Mouse (Mus musculus): ENCODE data around the gene Rhoh.

Rhoh gene

GRCm38 (mm10) chr5:65895121-65895692 lies 34.2 kb downstream of the Rhoh start:
- no peak for DNase-seq (ENCODE audit: low read depth, low spot score)

GRCm38 (mm10) chr5:65895764-65896163 lies 34.8 kb downstream of the Rhoh start:
- no peak for DNase-seq (ENCODE audit: low read depth, low spot score)

- no peak for DNase-seq (ENCODE audit: low read depth, low spot score)
These were observed 36.7 kb downstream of the Rhoh start for GRCm38 (mm10) chr5:65897731-65898130.

GRCm38 (mm10) chr5:65898683-65899082 lies 37.7 kb downstream of the Rhoh start:
- no peak for DNase-seq (ENCODE audit: low read depth, low spot score)

GRCm38 (mm10) chr5:65900113-65900512 lies 39.1 kb downstream of the Rhoh start:
- no peak for DNase-seq (ENCODE audit: low read depth, low spot score)

- DNase-seq (ENCODE audit: low read depth, low spot score) = no peak
These were observed 39.9 kb downstream of the Rhoh start for GRCm38 (mm10) chr5:65900862-65901265.

- no peak for DNase-seq (ENCODE audit: low read depth, low spot score)
These were observed 40.9 kb downstream of the Rhoh start for GRCm38 (mm10) chr5:65901868-65902418.

- no peak for DNase-seq (ENCODE audit: low read depth, low spot score)
These were observed 41.8 kb downstream of the Rhoh start for GRCm38 (mm10) chr5:65902811-65903210.

- no peak for DNase-seq (ENCODE audit: low read depth, low spot score)
These were observed 43.5 kb downstream of the Rhoh start for GRCm38 (mm10) chr5:65904476-65904875.

- DNase-seq (ENCODE audit: low read depth, low spot score) = no peak
These were observed 47.7 kb downstream of the Rhoh start for GRCm38 (mm10) chr5:65908751-65909150.

GRCm38 (mm10) chr5:65909321-65909720 lies 48.3 kb downstream of the Rhoh start:
- no peak for DNase-seq (ENCODE audit: low read depth, low spot score)

GRCm38 (mm10) chr5:65910398-65910797 lies 49.4 kb downstream of the Rhoh start:
- DNase-seq (ENCODE audit: low read depth, low spot score) = no peak

- no peak for DNase-seq (ENCODE audit: low read depth, low spot score)
These were observed 50.7 kb downstream of the Rhoh start for GRCm38 (mm10) chr5:65911676-65912075.

GRCm38 (mm10) chr5:65912201-65912600 lies 51.2 kb downstream of the Rhoh start:
- no peak for DNase-seq (ENCODE audit: low read depth, low spot score)

GRCm38 (mm10) chr5:65913126-65913525 lies 52.1 kb downstream of the Rhoh start:
- no peak for DNase-seq (ENCODE audit: low read depth, low spot score)

- DNase-seq (ENCODE audit: low read depth, low spot score) = no peak
These were observed 53.3 kb downstream of the Rhoh start for GRCm38 (mm10) chr5:65914342-65914741.

GRCm38 (mm10) chr5:65916930-65917329 lies 55.9 kb downstream of the Rhoh start:
- DNase-seq (ENCODE audit: low read depth, low spot score) = no peak

- DNase-seq (ENCODE audit: low read depth, low spot score) = no peak
These were observed 57.6 kb downstream of the Rhoh start for GRCm38 (mm10) chr5:65918601-65919000.

- no peak for DNase-seq (ENCODE audit: low read depth, low spot score)
These were observed 58.3 kb downstream of the Rhoh start for GRCm38 (mm10) chr5:65919326-65919725.

- DNase-seq (ENCODE audit: low read depth, low spot score) = no peak
These were observed 58.9 kb downstream of the Rhoh start for GRCm38 (mm10) chr5:65919904-65920303.

- no peak for DNase-seq (ENCODE audit: low read depth, low spot score)
These were observed 59.9 kb downstream of the Rhoh start for GRCm38 (mm10) chr5:65920701-65921426.

GRCm38 (mm10) chr5:65921477-65922138 lies 60.6 kb downstream of the Rhoh start:
- no peak for DNase-seq (ENCODE audit: low read depth, low spot score)

GRCm38 (mm10) chr5:65926666-65927065 lies 65.7 kb downstream of the Rhoh start:
- no peak for DNase-seq (ENCODE audit: low read depth, low spot score)
